Mouse (Mus musculus) C2C12 (cell line): ENCODE results near the gene Faiml.

Experiments used
- CEBPB ChIP-seq: IDR thresholded peaks from one replicate; pipeline ENCODE4 v1.6.1; 2011; ENCODE audit warnings: low read depth, mild to moderate bottlenecking, control low read depth, moderate library complexity
- CTCF ChIP-seq: IDR thresholded peaks from one replicate; pipeline ENCODE4 v1.5.1; 2011; ENCODE audit not compliant: control insufficient read depth, insufficient read depth, insufficient read length

GRCm38 (mm10) chr9:99239256-99239655, 2.2 kb upstream of the Faiml start:
- TF ChIP-seq CTCF: no peak
- no peak for TF ChIP-seq CEBPB
